Comparison of ENCODE assay signal across 8 mouse cellular contexts in genomic region chr15:27467081-27467491, GRCm38 (mm10). TPM values are rescaled to one million over a fixed set of nuclear protein-coding genes. Genes with fewer than 3 reads are reported as not detected.
DNase-seq lines count a peak whose midpoint lies in the region; ATAC-seq and TF ChIP-seq lines count a peak whose summit lies in the region.

No protein-coding gene starts in this region.

- peak overlapping the region; percentile 53; the same call in 1 of the 2 replicates for H3K27ac ChIP-seq in spleen, adult 2 months (ENCODE audit: insufficient read depth, low read length)
- H3K27ac ChIP-seq in limb, embryonic 10.5 days = peak overlapping the region; percentile 88

- no peaks in the 10 kb centered on the region for H3K36me3 ChIP-seq in spleen, adult 2 months (ENCODE audit: control insufficient read depth, insufficient read depth, low read length)
- H3K36me3 ChIP-seq in limb, embryonic 10.5 days = no peaks in the 10 kb centered on the region

- 4% methylated on average over 25 of the region's 25 CpGs for whole genome bisulfite sequencing in spleen, adult 2 months
- 2% methylated on average over 25 of the region's 25 CpGs for WGBS in limb, embryonic 10.5 days

- TF ChIP-seq CTCF in spleen, adult 2 months (IDR thresholded peaks at IDR 0.05; ENCODE audit: extremely low read depth, insufficient read depth, insufficient read length, insufficient replicate concordance) = no peak

- peak; percentile 31 for ATAC-seq in cerebellum, adult (ENCODE audit: insufficient number of reproducible peaks, low FRiP score, low TSS enrichment)
- ATAC-seq in neutrophil, adult 5-6 weeks (ENCODE audit: extremely low read depth, insufficient number of reproducible peaks, low FRiP score, poor library complexity, severe bottlenecking) = 0 out of 2 replicates have a peak, but pooled peaks have one; percentile 17

- peaks cover 2% of the 10 kb centered on the region for H3K4me1 ChIP-seq in spleen, adult 2 months (ENCODE audit: control insufficient read depth, insufficient read depth, insufficient read length)
- peaks cover 13% of the 10 kb centered on the region for H3K4me1 ChIP-seq in limb, embryonic 10.5 days

- H3K4me3 ChIP-seq in spleen, adult 2 months (ENCODE audit: extremely low read depth, insufficient read depth, insufficient read length) = peak overlapping the region; percentile 86
- H3K4me3 ChIP-seq in limb, embryonic 10.5 days = peak overlapping the region; percentile 78

- TF ChIP-seq POLR2A in spleen, adult 2 months (IDR thresholded peaks at IDR 0.05; ENCODE audit: low read depth, low read length) = no peak

- no peak for DNase-seq in cerebellum, adult 11 months
- DNase-seq in spleen, adult 2 months (ENCODE audit: low read depth in 1 of 2, low spot score in 2 of 2) = no peak
- no peak for DNase-seq in spleen, postnatal 36 days (ENCODE audit: low spot score in 2 of 2)
- DNase-seq in limb, embryonic 10.5 days (ENCODE audit: low spot score) = no peak
- DNase-seq in right cerebral cortex, postnatal 36 days (ENCODE audit: low spot score in 2 of 2) = no peak
- no peak for DNase-seq in adrenal gland, postnatal 10 days

- H3K27me3 ChIP-seq in spleen, adult 2 months (ENCODE audit: control insufficient read depth, insufficient read depth, low read length) = peaks cover 11% of the 10 kb centered on the region
- H3K27me3 ChIP-seq in limb, embryonic 10.5 days (ENCODE audit: low read depth, poor library complexity, severe bottlenecking) = peaks cover 17% of the 10 kb centered on the region

- no peaks in the 10 kb centered on the region for H3K9me3 ChIP-seq in limb, embryonic 10.5 days (replicated peaks)

RNA-seq across cellular contexts. Expression of gene Ank, which starts 0.6 kb away (rescaled TPM):
- 20.2 and 25.2 TPM in 2 replicates for polyA plus RNA-seq in spleen, adult 2 months (2012; rRNA removed)
- 3.1 and 3.2 TPM in 2 replicates for polyA plus RNA-seq in limb, embryonic 10.5 days (2016; fragmentation: Nextera tagmentation; extraction: Ambion mirVana)
- total RNA-seq in neutrophil, adult 5-6 weeks (2017) = 4.1 and 4.8 TPM in 2 replicates
- total RNA-seq in adrenal gland, postnatal 10 days (2021) = 10 to 100 TPM; 30.1 to 33.3 TPM
